Comparison of ENCODE assay signal across 29 mouse cellular contexts in genomic region chr3:96257190-96257589, GRCm38 (mm10). TPM values are rescaled to one million over a fixed set of nuclear protein-coding genes. Genes with fewer than 3 reads are reported as not detected.
A peak's percentile ranks its signal among the peaks of the same experiment; 100 is the strongest.
DNase-seq lines count a peak whose midpoint lies in the region; ATAC-seq and TF ChIP-seq lines count a peak whose summit lies in the region.
"Had no signal": no experiment of that assay in that cellular context is flagged by ENCODE, and none has a peak within 500 bp of the region (broad histone marks: within the 10 kb centered on the region; RNA-seq: fewer than 3 reads in every experiment).

No protein-coding gene starts in this region.

- H3K9ac ChIP-seq in heart, embryonic 13.5 days = 0 out of 2 replicates have a peak overlapping the region, but pooled peaks have one; percentile 14
- no peak overlapping the region for H3K9ac ChIP-seq in lung, embryonic 14.5 days
- H3K9ac ChIP-seq: embryonic facial prominence, embryonic 12.5 days; embryonic facial prominence, embryonic 15.5 days; forebrain, postnatal 0 days; heart, embryonic 12.5 days; hindbrain, embryonic 12.5 days; hindbrain, embryonic 15.5 days had no signal

- 71% methylated on average over 3 of the region's 3 CpGs for WGBS in heart, embryonic 13.5 days
- WGBS in lung, embryonic 14.5 days = 54% methylated on average over 3 of the region's 3 CpGs
- WGBS in lung, adult 2 months = 66% methylated on average over 3 of the region's 3 CpGs

- DNase-seq in heart, postnatal 36 days = no peak
- peak; percentile 11 for DNase-seq in lung, embryonic 14.5 days
- DNase-seq in lung, postnatal 10 days = no peak
- DNase-seq in lung, postnatal 36 days = peak; percentile 44
- no peak for DNase-seq in lung, adult 2 months
- DNase-seq in right cerebral cortex, postnatal 25 days = no peak
- no peak for DNase-seq in gastrocnemius, adult 8-10 months (ENCODE audit: low spot score in 2 of 2)
- DNase-seq: adrenal gland, adult 2 months; adrenal gland, postnatal 14 days; cerebellum, adult 11 months; cerebellum, adult 2 months; cerebellum, adult 9-11 months; cerebellum, postnatal 25 days; forebrain, postnatal 0 days; gastrocnemius, adult 2 months; gastrocnemius, postnatal 25 days; heart, adult 18-20 months; heart, postnatal 14 days had no signal

- H3K4me3 ChIP-seq in heart, embryonic 13.5 days = no peak overlapping the region
- no peak overlapping the region for H3K4me3 ChIP-seq in lung, embryonic 14.5 days (ENCODE audit: low read depth, low read length)
- no peak overlapping the region for H3K4me3 ChIP-seq in lung, adult 2 months (replicated peaks; ENCODE audit: extremely low read depth, low read depth, low read length)
- H3K4me3 ChIP-seq: embryonic facial prominence, embryonic 12.5 days; embryonic facial prominence, embryonic 15.5 days; gastrocnemius, adult 2 months; heart, embryonic 12.5 days; hindbrain, embryonic 12.5 days; hindbrain, embryonic 15.5 days had no signal

- no peak for TF ChIP-seq POLR2A in lung, adult 2 months (IDR thresholded peaks at IDR 0.05; ENCODE audit: borderline replicate concordance, extremely low read depth, low read depth, low read length)

- no peaks in the 10 kb centered on the region for H3K36me3 ChIP-seq in heart, embryonic 13.5 days
- H3K36me3 ChIP-seq in lung, embryonic 14.5 days (ENCODE audit: insufficient read depth) = no peaks in the 10 kb centered on the region
- H3K36me3 ChIP-seq: embryonic facial prominence, embryonic 12.5 days; embryonic facial prominence, embryonic 15.5 days; G1E; heart, embryonic 12.5 days; hindbrain, embryonic 12.5 days; hindbrain, embryonic 15.5 days had no signal

- no peaks in the 10 kb centered on the region for H3K27me3 ChIP-seq in heart, embryonic 13.5 days (replicated peaks)
- peaks cover 3% of the 10 kb centered on the region; the same call in 1 of the 2 replicates for H3K27me3 ChIP-seq in lung, embryonic 14.5 days (ENCODE audit: insufficient read depth, low read length)
- H3K27me3 ChIP-seq: embryonic facial prominence, embryonic 12.5 days; embryonic facial prominence, embryonic 15.5 days; heart, embryonic 12.5 days; hindbrain, embryonic 12.5 days; hindbrain, embryonic 15.5 days had no signal

- H3K4me2 ChIP-seq in heart, embryonic 13.5 days = no peak overlapping the region
- no peak overlapping the region for H3K4me2 ChIP-seq in lung, embryonic 14.5 days
- H3K4me2 ChIP-seq: embryonic facial prominence, embryonic 12.5 days; embryonic facial prominence, embryonic 15.5 days; heart, embryonic 12.5 days; hindbrain, embryonic 12.5 days; hindbrain, embryonic 15.5 days had no signal

- H3K4me1 ChIP-seq in heart, embryonic 13.5 days = peaks cover 15% of the 10 kb centered on the region
- peaks cover 3% of the 10 kb centered on the region; the same call in 1 of the 2 replicates for H3K4me1 ChIP-seq in lung, embryonic 14.5 days (ENCODE audit: insufficient read depth)
- peaks cover 14% of the 10 kb centered on the region for H3K4me1 ChIP-seq in lung, adult 2 months (ENCODE audit: control insufficient read depth, insufficient read depth, low read length)

- no peak overlapping the region for H3K27ac ChIP-seq in heart, embryonic 13.5 days (replicated peaks)
- no peak overlapping the region for H3K27ac ChIP-seq in lung, embryonic 14.5 days (ENCODE audit: low read depth)
- H3K27ac ChIP-seq: embryonic facial prominence, embryonic 12.5 days; embryonic facial prominence, embryonic 15.5 days; gastrocnemius, adult 2 months; hindbrain, embryonic 12.5 days; hindbrain, embryonic 15.5 days had no signal

- no peak for ATAC-seq in heart, embryonic 13.5 days (ENCODE audit: extremely low read depth, insufficient number of reproducible peaks, low FRiP score, low TSS enrichment)
- ATAC-seq in lung, embryonic 14.5 days (ENCODE audit: insufficient read depth) = no peak
- ATAC-seq: forebrain, embryonic 14.5 days; forebrain, postnatal 0 days had no signal

- no peaks in the 10 kb centered on the region for H3K9me3 ChIP-seq in heart, embryonic 13.5 days
- no peaks in the 10 kb centered on the region for H3K9me3 ChIP-seq in lung, embryonic 14.5 days (ENCODE audit: low read depth, low read length)
- H3K9me3 ChIP-seq: embryonic facial prominence, embryonic 12.5 days; embryonic facial prominence, embryonic 15.5 days; G1E; heart, embryonic 12.5 days; hindbrain, embryonic 12.5 days; hindbrain, embryonic 15.5 days had no signal

- TF ChIP-seq CTCF in lung, embryonic 14.5 days (IDR thresholded peaks at IDR 0.05; ENCODE audit: low read depth) = no peak
- TF ChIP-seq CTCF in lung, adult 2 months (IDR thresholded peaks at IDR 0.05; ENCODE audit: insufficient read depth, low read length) = no peak

- intact Hi-C loops in heart, postnatal 36 days (cut with DNase I) = no loop called here

RNA-seq across cellular contexts. Expression of gene Hist2h4, which starts 5.9 kb away (rescaled TPM):
- polyA plus RNA-seq in heart, embryonic 13.5 days (2015; fragmentation: Nextera tagmentation; extraction: Ambion mirVana) = 3.9 and 5.4 TPM in 2 replicates
- total RNA-seq in heart, postnatal 36 days (2021) = 10 to 100 TPM; 14.0 to 17.5 TPM
- 11.3 and 16.6 TPM in 2 replicates for polyA plus RNA-seq in lung, embryonic 14.5 days (2014; fragmentation: Nextera tagmentation; extraction: Ambion mirVana)
- polyA plus RNA-seq in lung, adult 2 months (2012; rRNA removed) = 5.1 and 5.6 TPM in 2 replicates
- 1 to 10 TPM; 5.6 to 8.2 (median 6.8) TPM for total RNA-seq in gastrocnemius, adult 8-10 months (2022)

RNA-seq across cellular contexts. Expression of gene Hist2h3c1, which starts 10.7 kb away (rescaled TPM):
- 0.24 and 0.46 TPM in 2 replicates for polyA plus RNA-seq in heart, embryonic 13.5 days (2015; fragmentation: Nextera tagmentation; extraction: Ambion mirVana)
- total RNA-seq in heart, postnatal 36 days (2021) = not detected
- polyA plus RNA-seq in lung, embryonic 14.5 days (2014; fragmentation: Nextera tagmentation; extraction: Ambion mirVana) = 0.30 and 2.3 TPM in 2 replicates
- polyA plus RNA-seq in lung, adult 2 months (2012; rRNA removed) = not detected in 2 replicates
- not detected for total RNA-seq in gastrocnemius, adult 8-10 months (2022)
- total RNA-seq: forebrain, postnatal 0 days; gastrocnemius, adult 2 months; gastrocnemius, postnatal 25 days; heart, adult 18-20 months; hematopoietic stem cell, adult 5-6 weeks had no signal
- polyA plus RNA-seq: adrenal gland, adult 2 months; cerebellum, adult 2 months; forebrain, embryonic 14.5 days; forebrain, postnatal 0 days; frontal cortex, adult 2 months; G1E; gonadal fat pad, adult 2 months had no signal

RNA-seq across cellular contexts. Expression of gene Hist2h3b, which starts 11.3 kb away (rescaled TPM):
- polyA plus RNA-seq in heart, embryonic 13.5 days (2015; fragmentation: Nextera tagmentation; extraction: Ambion mirVana) = 28.3 and 29.4 TPM in 2 replicates
- total RNA-seq in heart, postnatal 36 days (2021) = 10 to 100 TPM; 36.6 to 38.6 TPM
- polyA plus RNA-seq in lung, embryonic 14.5 days (2014; fragmentation: Nextera tagmentation; extraction: Ambion mirVana) = 100 and 111 TPM in 2 replicates
- 33.2 and 40.7 TPM in 2 replicates for polyA plus RNA-seq in lung, adult 2 months (2012; rRNA removed)
- total RNA-seq in gastrocnemius, adult 8-10 months (2022) = 10 to 100 TPM; 19.4 to 22.9 (median 20.8) TPM

RNA-seq across cellular contexts. Expression of gene Hist2h2aa1, which starts 11.9 kb away (rescaled TPM):
- 10.6 and 16.1 TPM in 2 replicates for polyA plus RNA-seq in heart, embryonic 13.5 days (2015; fragmentation: Nextera tagmentation; extraction: Ambion mirVana)
- 10 to 100 TPM in 1 of 2 experiments, 1 to 10 TPM in 1; 6.4 to 16.6 TPM for total RNA-seq in heart, postnatal 36 days (2021)
- polyA plus RNA-seq in lung, embryonic 14.5 days (2014; fragmentation: Nextera tagmentation; extraction: Ambion mirVana) = 13.0 and 15.7 TPM in 2 replicates
- polyA plus RNA-seq in lung, adult 2 months (2012; rRNA removed) = 203 and 266 TPM in 2 replicates
- 1 to 10 TPM in 3 of 4 experiments, not detected in 1; 2.7 to 5.0 (median 4.8) TPM for total RNA-seq in gastrocnemius, adult 8-10 months (2022)

RNA-seq across cellular contexts. Expression of gene Hist2h2bb, which starts 12.4 kb away (rescaled TPM):
- 3.3 and 5.9 TPM in 2 replicates for polyA plus RNA-seq in heart, embryonic 13.5 days (2015; fragmentation: Nextera tagmentation; extraction: Ambion mirVana)
- total RNA-seq in heart, postnatal 36 days (2021) = 10 to 100 TPM; 51.8 to 59.2 TPM
- polyA plus RNA-seq in lung, embryonic 14.5 days (2014; fragmentation: Nextera tagmentation; extraction: Ambion mirVana) = 23.2 and 26.7 TPM in 2 replicates
- 1.1 and 1.8 TPM in 2 replicates for polyA plus RNA-seq in lung, adult 2 months (2012; rRNA removed)
- total RNA-seq in gastrocnemius, adult 8-10 months (2022) = 10 to 100 TPM; 18.8 to 38.2 (median 24.3) TPM
- polyA plus RNA-seq: adrenal gland, adult 2 months had no signal

Comparison
In these comparisons a context has a peak if more than half of its experiments do, and no peak if none do; other contexts are left out.
1. DNase-seq: peak in lung, embryonic 14.5 days (single experiment) and lung, postnatal 36 days (single experiment); none in heart, postnatal 36 days (0 of 2), lung, postnatal 10 days (single experiment), lung, adult 2 months (single experiment), right cerebral cortex, postnatal 25 days (single experiment) and gastrocnemius, adult 8-10 months (0 of 2).